ENCODE assay signal across 17 mouse cellular contexts in the genomic region with DNA sequence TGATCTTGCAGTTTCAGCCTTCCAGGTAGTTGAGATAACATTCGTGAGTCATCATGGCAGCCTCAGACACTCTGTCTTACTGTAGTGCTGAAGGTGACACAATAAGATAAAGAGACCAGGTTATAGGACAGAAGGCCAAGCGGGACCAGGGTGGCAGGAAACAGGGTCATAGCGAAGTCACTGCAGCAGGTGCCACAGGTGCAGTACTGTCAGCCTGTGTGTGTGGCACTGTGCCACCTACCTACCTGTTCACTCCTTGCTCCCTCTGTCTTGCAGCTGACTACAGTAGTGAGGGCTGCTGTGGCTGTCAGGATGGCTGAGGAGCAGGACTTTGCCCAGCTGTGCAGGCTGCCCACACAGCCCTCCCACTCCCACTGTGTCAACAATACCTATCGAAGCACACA. TPM values are rescaled to one million over a fixed set of nuclear protein-coding genes. Genes with fewer than 3 reads are reported as not detected.
DNase-seq lines count a peak whose midpoint lies in the region; ATAC-seq and TF ChIP-seq lines count a peak whose summit lies in the region.
"Had no signal": no experiment of that assay in that cellular context is flagged by ENCODE, and none has a peak within 500 bp of the region (broad histone marks: within the 10 kb centered on the region; RNA-seq: fewer than 3 reads in every experiment).

No protein-coding gene starts in this region.

- TF ChIP-seq CTCF in intestine, postnatal 0 days (IDR thresholded peaks at IDR 0.05; ENCODE audit: low read depth): peak; percentile 52
- peak; percentile 18; the same call in 1 of the 2 replicates for TF ChIP-seq CTCF in stomach, postnatal 0 days (IDR thresholded peaks at IDR 0.05; ENCODE audit: low read depth)

- H3K9me3 ChIP-seq in kidney, embryonic 16.5 days (ENCODE audit: low read length): no peaks in the 10 kb centered on the region
- H3K9me3 ChIP-seq in kidney, embryonic 15.5 days (replicated peaks): no peaks in the 10 kb centered on the region
- no peaks in the 10 kb centered on the region for H3K9me3 ChIP-seq in intestine, postnatal 0 days (ENCODE audit: control insufficient read depth)
- no peaks in the 10 kb centered on the region for H3K9me3 ChIP-seq in liver, embryonic 15.5 days (replicated peaks)
- no peaks in the 10 kb centered on the region for H3K9me3 ChIP-seq in stomach, postnatal 0 days (ENCODE audit: control insufficient read depth, low read length)
- H3K9me3 ChIP-seq: embryonic facial prominence, embryonic 13.5 days; limb, embryonic 10.5 days; midbrain, embryonic 13.5 days; neural tube, embryonic 12.5 days had no signal

- 67% methylated on average over 4 of the region's 4 CpGs for WGBS in kidney, embryonic 16.5 days
- 71% methylated on average over 4 of the region's 4 CpGs for WGBS in kidney, embryonic 15.5 days
- WGBS in intestine, postnatal 0 days: 35% methylated on average over 4 of the region's 4 CpGs
- 49% methylated on average over 4 of the region's 4 CpGs for WGBS in liver, embryonic 15.5 days (ENCODE audit: insufficient replicate concordance)
- 62% methylated on average over 4 of the region's 4 CpGs for WGBS in stomach, postnatal 0 days

- H3K4me3 ChIP-seq in kidney, embryonic 16.5 days (ENCODE audit: low read length): no peak overlapping the region
- no peak overlapping the region for H3K4me3 ChIP-seq in kidney, embryonic 15.5 days (replicated peaks)
- no peak overlapping the region for H3K4me3 ChIP-seq in intestine, postnatal 0 days (ENCODE audit: low read depth, low read length)
- H3K4me3 ChIP-seq in liver, embryonic 15.5 days (replicated peaks): no peak overlapping the region
- no peak overlapping the region for H3K4me3 ChIP-seq in stomach, postnatal 0 days (ENCODE audit: low read depth, low read length)
- H3K4me3 ChIP-seq: embryonic facial prominence, embryonic 13.5 days; heart, adult 2 months; limb, embryonic 10.5 days; midbrain, embryonic 13.5 days; neural tube, embryonic 12.5 days had no signal

- peaks cover 29% of the 10 kb centered on the region; the same call in 1 of the 2 replicates for H3K36me3 ChIP-seq in kidney, embryonic 16.5 days (ENCODE audit: insufficient read depth, low read length)
- peaks cover 45% of the 10 kb centered on the region for H3K36me3 ChIP-seq in kidney, embryonic 15.5 days
- H3K36me3 ChIP-seq in intestine, postnatal 0 days (ENCODE audit: control insufficient read depth, insufficient read depth): peaks cover 22% of the 10 kb centered on the region; the same call in 1 of the 2 replicates
- 0 out of 2 replicates have a peak, but pooled peaks cover 4% of the 10 kb centered on the region for H3K36me3 ChIP-seq in liver, embryonic 15.5 days (replicated peaks)
- H3K36me3 ChIP-seq in stomach, postnatal 0 days (ENCODE audit: control insufficient read depth, insufficient read depth, low read length): peaks cover 2% of the 10 kb centered on the region; the same call in 1 of the 2 replicates
- H3K36me3 ChIP-seq: G1E had no signal

- no peak overlapping the region for H3K9ac ChIP-seq in kidney, embryonic 16.5 days (replicated peaks; ENCODE audit: low read length)
- no peak overlapping the region for H3K9ac ChIP-seq in kidney, embryonic 15.5 days
- H3K9ac ChIP-seq in intestine, postnatal 0 days (ENCODE audit: low read depth, low read length): no peak overlapping the region
- H3K9ac ChIP-seq in liver, embryonic 15.5 days: peak overlapping the region; percentile 11; the same call in 1 of the 2 replicates
- no peak overlapping the region for H3K9ac ChIP-seq in stomach, postnatal 0 days (ENCODE audit: low read length)
- H3K9ac ChIP-seq: embryonic facial prominence, embryonic 13.5 days; midbrain, embryonic 13.5 days; neural tube, embryonic 12.5 days had no signal

- TF ChIP-seq EP300 in stomach, postnatal 0 days (optimal IDR thresholded peaks at IDR 0.05): no peak

- no peak overlapping the region for H3K4me2 ChIP-seq in kidney, embryonic 16.5 days (replicated peaks; ENCODE audit: low read depth, low read length)
- H3K4me2 ChIP-seq in kidney, embryonic 15.5 days: no peak overlapping the region
- peak overlapping the region; percentile 41 for H3K4me2 ChIP-seq in intestine, postnatal 0 days (replicated peaks; ENCODE audit: low read depth)
- H3K4me2 ChIP-seq in liver, embryonic 15.5 days: peak overlapping the region; percentile 23; the same call in 1 of the 2 replicates
- no peak overlapping the region for H3K4me2 ChIP-seq in stomach, postnatal 0 days (replicated peaks; ENCODE audit: low read depth)
- H3K4me2 ChIP-seq: embryonic facial prominence, embryonic 13.5 days; midbrain, embryonic 13.5 days; neural tube, embryonic 12.5 days had no signal

- peak; percentile 71 for DNase-seq in stomach, postnatal 0 days (ENCODE audit: low spot score)
- no peak for DNase-seq in ovary, postnatal 36 days (ENCODE audit: low spot score)
- DNase-seq in urinary bladder, adult 18-20 months (ENCODE audit: low spot score in 2 of 2): no peak
- DNase-seq: adrenal gland, postnatal 25 days; heart, adult 2 months; heart, postnatal 4 days; layer of hippocampus, postnatal 36 days had no signal

- H3K4me1 ChIP-seq in kidney, embryonic 16.5 days (ENCODE audit: insufficient read depth, low read length): peaks cover 13% of the 10 kb centered on the region
- peaks cover 32% of the 10 kb centered on the region for H3K4me1 ChIP-seq in kidney, embryonic 15.5 days
- H3K4me1 ChIP-seq in intestine, postnatal 0 days (replicated peaks; ENCODE audit: control insufficient read depth, insufficient read depth, low read length): no peaks in the 10 kb centered on the region; the same call in none of the 2 replicates
- H3K4me1 ChIP-seq in liver, embryonic 15.5 days (replicated peaks): peaks cover 61% of the 10 kb centered on the region
- peaks cover 5% of the 10 kb centered on the region; the same call in 1 of the 2 replicates for H3K4me1 ChIP-seq in stomach, postnatal 0 days (replicated peaks; ENCODE audit: control insufficient read depth, insufficient read depth)

- no peaks in the 10 kb centered on the region for H3K27me3 ChIP-seq in kidney, embryonic 16.5 days (ENCODE audit: insufficient read depth, low read length)
- no peaks in the 10 kb centered on the region for H3K27me3 ChIP-seq in kidney, embryonic 15.5 days
- no peaks in the 10 kb centered on the region for H3K27me3 ChIP-seq in intestine, postnatal 0 days (replicated peaks; ENCODE audit: control insufficient read depth, insufficient read depth, low read length)
- H3K27me3 ChIP-seq in liver, embryonic 15.5 days: peaks cover 13% of the 10 kb centered on the region
- no peaks in the 10 kb centered on the region for H3K27me3 ChIP-seq in stomach, postnatal 0 days (ENCODE audit: control insufficient read depth, insufficient read depth, low read length)
- H3K27me3 ChIP-seq: embryonic facial prominence, embryonic 13.5 days; midbrain, embryonic 13.5 days; neural tube, embryonic 12.5 days had no signal

- peak; percentile 28; the same call in 1 of the 2 replicates for ATAC-seq in kidney, embryonic 16.5 days (ENCODE audit: low FRiP score, low TSS enrichment)
- ATAC-seq in kidney, embryonic 15.5 days (replicated peaks; ENCODE audit: low FRiP score): no peak
- ATAC-seq in intestine, postnatal 0 days: peak; percentile 89
- ATAC-seq in liver, embryonic 15.5 days (ENCODE audit: insufficient read depth): peak; percentile 17; the same call in 1 of the 2 replicates
- ATAC-seq in stomach, postnatal 0 days (ENCODE audit: low FRiP score, low TSS enrichment): peak; percentile 86
- ATAC-seq: inflammation-experienced regulatory T-cells, adult 6 months; midbrain, embryonic 13.5 days had no signal

- H3K27ac ChIP-seq in kidney, embryonic 16.5 days (ENCODE audit: low read length): no peak overlapping the region
- no peak overlapping the region for H3K27ac ChIP-seq in kidney, embryonic 15.5 days
- peak overlapping the region; percentile 75 for H3K27ac ChIP-seq in intestine, postnatal 0 days (ENCODE audit: low read depth, low read length)
- H3K27ac ChIP-seq in liver, embryonic 15.5 days (replicated peaks): peak overlapping the region; percentile 0; the same call in 1 of the 2 replicates
- peak overlapping the region; percentile 5; the same call in 1 of the 2 replicates for H3K27ac ChIP-seq in stomach, postnatal 0 days (replicated peaks)
- H3K27ac ChIP-seq: embryonic facial prominence, embryonic 13.5 days; heart, adult 2 months; limb, embryonic 10.5 days; midbrain, embryonic 13.5 days; neural tube, embryonic 12.5 days had no signal

RNA-seq across cellular contexts. Expression of a gene that starts 4.7 kb away (rescaled TPM):
- polyA plus RNA-seq in kidney, embryonic 16.5 days (2015; fragmentation: Nextera tagmentation; extraction: Ambion mirVana): 69.8 and 72.0 TPM in 2 replicates
- 65.1 and 71.4 TPM in 2 replicates for polyA plus RNA-seq in kidney, embryonic 15.5 days (2015; fragmentation: Nextera tagmentation; extraction: Ambion mirVana)
- polyA plus RNA-seq in intestine, postnatal 0 days (2015; fragmentation: Nextera tagmentation; extraction: Ambion mirVana): 29.0 and 29.9 TPM in 2 replicates
- 13.0 and 14.3 TPM in 2 replicates for polyA plus RNA-seq in liver, embryonic 15.5 days (2015; fragmentation: Nextera tagmentation; extraction: Ambion mirVana)
- polyA plus RNA-seq in stomach, postnatal 0 days (2015; fragmentation: Nextera tagmentation; extraction: Ambion mirVana): 32.0 and 34.0 TPM in 2 replicates
- polyA plus RNA-seq: G1E had no signal

RNA-seq across cellular contexts. Expression of a gene that starts 31.4 kb away (rescaled TPM):
- 44.1 and 56.1 TPM in 2 replicates for polyA plus RNA-seq in kidney, embryonic 16.5 days (2015; fragmentation: Nextera tagmentation; extraction: Ambion mirVana)
- 44.4 and 47.9 TPM in 2 replicates for polyA plus RNA-seq in kidney, embryonic 15.5 days (2015; fragmentation: Nextera tagmentation; extraction: Ambion mirVana)
- polyA plus RNA-seq in intestine, postnatal 0 days (2015; fragmentation: Nextera tagmentation; extraction: Ambion mirVana): 26.6 TPM in 2 replicates
- polyA plus RNA-seq in liver, embryonic 15.5 days (2015; fragmentation: Nextera tagmentation; extraction: Ambion mirVana): 15.9 and 17.1 TPM in 2 replicates
- polyA plus RNA-seq in stomach, postnatal 0 days (2015; fragmentation: Nextera tagmentation; extraction: Ambion mirVana): 19.4 and 22.7 TPM in 2 replicates

RNA-seq across cellular contexts. Expression of a gene that starts 33.0 kb away (rescaled TPM):
- 8.1 and 8.9 TPM in 2 replicates for polyA plus RNA-seq in kidney, embryonic 16.5 days (2015; fragmentation: Nextera tagmentation; extraction: Ambion mirVana)
- polyA plus RNA-seq in kidney, embryonic 15.5 days (2015; fragmentation: Nextera tagmentation; extraction: Ambion mirVana): 10.8 and 12.3 TPM in 2 replicates
- 6.3 and 6.9 TPM in 2 replicates for polyA plus RNA-seq in intestine, postnatal 0 days (2015; fragmentation: Nextera tagmentation; extraction: Ambion mirVana)
- polyA plus RNA-seq in liver, embryonic 15.5 days (2015; fragmentation: Nextera tagmentation; extraction: Ambion mirVana): 1.0 and 1.8 TPM in 2 replicates
- polyA plus RNA-seq in stomach, postnatal 0 days (2015; fragmentation: Nextera tagmentation; extraction: Ambion mirVana): 7.8 and 10.7 TPM in 2 replicates
- polyA plus RNA-seq: G1E; inflammation-experienced regulatory T-cells, adult 6 months had no signal

Comparison
In these comparisons a context has a peak if more than half of its experiments do, and no peak if none do; other contexts are left out.
1. H3K27ac ChIP-seq: peak in intestine, postnatal 0 days (single experiment), liver, embryonic 15.5 days (single experiment) and stomach, postnatal 0 days (single experiment); none in kidney, embryonic 16.5 days (single experiment) and kidney, embryonic 15.5 days (single experiment).
2. H3K4me2 ChIP-seq: peak in intestine, postnatal 0 days (single experiment) and liver, embryonic 15.5 days (single experiment); none in kidney, embryonic 16.5 days (single experiment), kidney, embryonic 15.5 days (single experiment) and stomach, postnatal 0 days (single experiment).